Mouse (Mus musculus) urinary bladder, postnatal 36 days (tissue): Measurements from ENCODE around the gene Nf2.
A peak's percentile ranks its signal among the peaks of the same experiment; 100 is the strongest.
"Not testable (repeated sequence)": the region's sequence is repeated elsewhere in the genome, so short reads cannot be mapped to it uniquely, and the experiment has no call there.

Source experiments
- DNase-seq, 2 experiments: peaks; one replicate each; pipeline ENCODE4 v3.0.0; 2022; ENCODE audit warnings: low spot score in 2 of 2, mixed read lengths in 1 of 2

Nf2 gene

GRCm38 (mm10) chr11:4837342-4837741 is 12.0 kb downstream of the Nf2 start:
- no peak for DNase-seq

- peak; percentile 16 to 20 for DNase-seq
Measured at GRCm38 (mm10) chr11:4836755-4837154, 12.6 kb downstream of the Nf2 start.

GRCm38 (mm10) chr11:4835436-4835835 is 13.9 kb downstream of the Nf2 start:
- DNase-seq: no peak

GRCm38 (mm10) chr11:4833295-4833939 is 15.9 kb downstream of the Nf2 start:
- DNase-seq: no peak

- DNase-seq: no peak
Measured at GRCm38 (mm10) chr11:4831066-4831465, 18.3 kb downstream of the Nf2 start.

GRCm38 (mm10) chr11:4827916-4828315 is 21.4 kb downstream of the Nf2 start:
- no peak for DNase-seq

GRCm38 (mm10) chr11:4827340-4827739 is 22.0 kb downstream of the Nf2 start:
- DNase-seq: no peak

- DNase-seq: no peak
Measured at GRCm38 (mm10) chr11:4826152-4826778, 23.1 kb downstream of the Nf2 start.

GRCm38 (mm10) chr11:4823655-4824312 is 25.6 kb downstream of the Nf2 start:
- no peak for DNase-seq

- not testable (repeated sequence) for DNase-seq
Measured at GRCm38 (mm10) chr11:4822446-4822842, 26.9 kb downstream of the Nf2 start.

GRCm38 (mm10) chr11:4821492-4822445 is 27.6 kb downstream of the Nf2 start:
- no peak for DNase-seq

GRCm38 (mm10) chr11:4814507-4815450 is 34.6 kb downstream of the Nf2 start:
- no peak for DNase-seq

- DNase-seq: no peak
Measured at GRCm38 (mm10) chr11:4808311-4808710, 41.0 kb downstream of the Nf2 start.

GRCm38 (mm10) chr11:4806031-4806715 is 43.2 kb downstream of the Nf2 start:
- DNase-seq: no peak

GRCm38 (mm10) chr11:4804921-4805562 is 44.3 kb downstream of the Nf2 start:
- no peak for DNase-seq

- no peak for DNase-seq
Measured at GRCm38 (mm10) chr11:4803951-4804350, 45.4 kb downstream of the Nf2 start.

- DNase-seq: no peak
Measured at GRCm38 (mm10) chr11:4803426-4803825, 45.9 kb downstream of the Nf2 start.

GRCm38 (mm10) chr11:4803008-4803407 is 46.3 kb downstream of the Nf2 start:
- peak in 1 of 2 experiments; percentile 27 for DNase-seq

- not testable (repeated sequence) for DNase-seq
Measured at GRCm38 (mm10) chr11:4802401-4802800, 46.9 kb downstream of the Nf2 start.

GRCm38 (mm10) chr11:4800654-4801053 is 48.7 kb downstream of the Nf2 start:
- DNase-seq: no peak
